Mouse (Mus musculus) hematopoietic stem cell, adult 5-6 weeks (primary cell): ENCODE measurements at regions not wholly inside any gene's neighbourhood (a gene's known extent, or its start where the extent isn't known, plus 50 kb on each side); places are given as distances from the start of the nearest gene placed in this dataset.
"Not testable (repeated sequence)": the region's sequence is repeated elsewhere in the genome, so short reads cannot be mapped to it uniquely, and the experiment has no call there.

Experiments used
- ATAC-seq, 2 experiments: fragments of 125-278 bp in 1 of 2; replicated peaks in 1 of 2; 2 replicates each; pipeline ENCODE4 v1.8.0; 2016 to 2017; ENCODE audit warnings: inconsistent platforms in 2 of 2, mild to moderate bottlenecking in 2 of 2, moderate number of reproducible peaks in 2 of 2, low read depth in 1 of 2, moderate TSS enrichment in 1 of 2; ENCODE audit not compliant: low FRiP score in 2 of 2, poor library complexity in 2 of 2, severe bottlenecking in 2 of 2, insufficient read depth in 1 of 2, low TSS enrichment in 1 of 2

- no peak for ATAC-seq
These were observed 745.1 kb upstream of the Gm19410 start for GRCm38 (mm10) chr8:35020480-35020879.

GRCm38 (mm10) chr8:35022649-35023048 is 742.9 kb upstream of the Gm19410 start:
- ATAC-seq = no peak

GRCm38 (mm10) chr8:35047798-35048197 is 717.8 kb upstream of the Gm19410 start:
- no peak for ATAC-seq

GRCm38 (mm10) chr8:35053444-35053843 is 712.1 kb upstream of the Gm19410 start:
- ATAC-seq = no peak

- ATAC-seq = no peak
These were observed 704.5 kb upstream of the Gm19410 start for GRCm38 (mm10) chr8:35061048-35061447.

- peak; percentile 71 to 86 for ATAC-seq
These were observed 697.4 kb upstream of the Gm19410 start for GRCm38 (mm10) chr8:35068228-35068627.

- no peak for ATAC-seq
These were observed 695.2 kb upstream of the Gm19410 start for GRCm38 (mm10) chr8:35070246-35070989.

GRCm38 (mm10) chr8:35075971-35076370 is 689.6 kb upstream of the Gm19410 start:
- no peak for ATAC-seq

GRCm38 (mm10) chr8:35083161-35083560 is 682.4 kb upstream of the Gm19410 start:
- ATAC-seq = no peak

GRCm38 (mm10) chr8:35087070-35087469 is 678.5 kb upstream of the Gm19410 start:
- ATAC-seq = no peak

- no peak for ATAC-seq
These were observed 677.0 kb upstream of the Gm19410 start for GRCm38 (mm10) chr8:35088380-35089244.

- no peak for ATAC-seq
These were observed 676.1 kb upstream of the Gm19410 start for GRCm38 (mm10) chr8:35089519-35089918.

- no peak for ATAC-seq
These were observed 663.9 kb upstream of the Gm19410 start for GRCm38 (mm10) chr8:35101701-35102100.

- ATAC-seq = not testable (repeated sequence)
These were observed 663.5 kb upstream of the Gm19410 start for GRCm38 (mm10) chr8:35102102-35102501.

GRCm38 (mm10) chr8:35104465-35104876 is 661.1 kb upstream of the Gm19410 start:
- not testable (repeated sequence) for ATAC-seq

GRCm38 (mm10) chr8:35109506-35110217 is 655.9 kb upstream of the Gm19410 start:
- ATAC-seq = 0 out of 4 replicates have a peak, but pooled peaks of 1 of the 2 experiments have one; percentile 29

GRCm38 (mm10) chr8:35110286-35110685 is 655.3 kb upstream of the Gm19410 start:
- no peak for ATAC-seq

GRCm38 (mm10) chr8:35111130-35111529 is 654.5 kb upstream of the Gm19410 start:
- ATAC-seq = no peak
